Mouse (Mus musculus): ENCODE measurements around the gene Tspan14. TPM values are rescaled to one million over a fixed set of nuclear protein-coding genes. Genes with fewer than 3 reads are reported as not detected.

Gene Tspan14
- total and polyA plus RNA-seq, 3 experiments, result 10.3 to 32.3 (median 23.4) TPM

DNA sequence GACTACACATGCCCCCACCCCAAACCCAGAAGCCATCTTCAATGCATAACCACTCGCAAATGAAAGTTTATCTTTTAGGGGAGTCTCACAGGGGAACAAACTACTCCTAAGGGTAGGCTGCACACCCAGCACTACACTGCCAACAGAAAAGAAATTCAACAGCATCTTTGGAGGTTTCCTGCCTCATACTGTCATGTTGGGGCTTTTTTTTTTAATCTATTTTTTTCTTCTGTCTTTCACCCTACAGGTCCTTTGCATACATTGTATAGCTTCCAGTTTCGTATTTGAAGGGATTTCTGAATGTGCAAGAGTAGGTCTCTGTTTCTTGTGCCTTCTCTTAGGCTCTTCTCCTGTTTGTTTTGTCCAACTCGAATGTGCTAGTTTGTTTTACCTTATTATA lies 14.3 kb downstream of the Tspan14 start:
- no peak for ATAC-seq (ENCODE audit: extremely low read depth, insufficient number of reproducible peaks, low FRiP score, poor library complexity, severe bottlenecking)
- H3K4me1 ChIP-seq (ENCODE audit: insufficient read depth, low read depth, low read length), result peaks cover 97% of the 10 kb centered on the region

DNA sequence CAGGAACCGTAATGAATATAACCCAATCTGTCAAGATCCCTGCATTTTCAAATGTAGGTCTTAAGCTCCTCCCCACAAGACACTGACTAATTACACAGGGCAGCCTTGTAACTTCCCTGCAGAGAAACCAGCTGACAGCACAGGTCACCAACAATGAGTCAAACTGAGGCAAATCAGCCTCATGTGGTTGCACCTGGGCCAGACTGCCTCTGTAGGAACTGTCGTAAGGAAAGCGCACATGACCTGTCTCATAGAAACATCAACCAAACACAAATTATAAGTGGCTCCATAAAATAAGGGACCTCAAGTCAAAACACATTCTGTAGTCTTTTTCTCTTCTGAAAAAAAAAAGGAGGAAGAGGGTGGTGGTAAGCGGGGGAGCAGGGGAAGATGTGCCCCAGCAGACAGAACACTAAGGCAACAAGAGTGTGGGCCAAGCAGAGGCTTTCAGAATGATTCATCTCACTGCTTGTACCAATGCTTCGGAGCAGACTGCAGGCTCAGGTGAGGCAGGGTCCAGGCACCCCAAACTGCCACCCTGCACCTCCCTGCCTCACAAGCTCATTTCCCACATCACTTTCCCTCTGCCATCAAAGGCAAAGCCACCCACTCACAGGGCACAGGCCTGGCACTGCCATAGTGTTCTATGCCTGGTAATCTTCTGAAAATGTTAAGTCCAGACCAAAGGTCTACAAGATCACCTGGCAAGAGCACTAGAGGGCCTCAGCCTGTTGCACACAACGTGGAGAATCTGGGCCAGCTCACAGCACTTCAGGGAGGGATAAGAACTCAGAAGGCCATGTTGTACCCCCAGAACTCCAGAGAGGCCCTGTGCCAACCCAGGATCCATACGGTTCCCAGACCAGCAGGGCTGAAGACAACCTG lies 16.6 kb downstream of the Tspan14 start:
- TF ChIP-seq GATA1 (IDR thresholded peaks at IDR 0.05; ENCODE audit: borderline replicate concordance, low read length) (no peak), POLR2AphosphoS5 (IDR thresholded peaks at IDR 0.05; ENCODE audit: insufficient replicate concordance, low read depth, low read length) (no peak), GATA2 (IDR thresholded peaks at IDR 0.05; ENCODE audit: borderline replicate concordance, low read depth, low read length) (no peak), CTCF (IDR thresholded peaks at IDR 0.05; ENCODE audit: low read depth, low read length) (no peak), TAL1 (conservative IDR thresholded peaks at IDR 0.05; ENCODE audit: low read depth, low read length) (no peak)
- H3K36me3 ChIP-seq (replicated peaks), result peaks cover 70% of the 10 kb centered on the region
- no peaks in the 10 kb centered on the region for H3K27me3 ChIP-seq (ENCODE audit: insufficient read depth, low read length)
- no peaks in the 10 kb centered on the region for H3K9me3 ChIP-seq (replicated peaks)
- peaks cover 89% of the 10 kb centered on the region for H3K4me1 ChIP-seq (ENCODE audit: insufficient read depth, low read depth, low read length)
- H3K4me3 ChIP-seq (ENCODE audit: low read depth, low read length), result peak overlapping the region; percentile 53; the same call in 1 of the 2 replicates
- DNase-seq (ENCODE audit: low spot score) (no peak), ATAC-seq (ENCODE audit: extremely low read depth, insufficient number of reproducible peaks, low FRiP score, poor library complexity, severe bottlenecking) (no peak)

More for the DNA sequence above, 14.3 kb downstream of the Tspan14 start:
- Histone ChIP-seq H3K9me3 (replicated peaks) (no peaks in the 10 kb centered on the region), H3K36me3 (replicated peaks) (peaks cover 68% of the 10 kb centered on the region), H3K27me3 (ENCODE audit: insufficient read depth, low read length) (no peaks in the 10 kb centered on the region), H3K4me3 (ENCODE audit: low read depth, low read length) (no peak overlapping the region)
- no peak for DNase-seq (ENCODE audit: low spot score)
- TF ChIP-seq CTCF (IDR thresholded peaks at IDR 0.05; ENCODE audit: low read depth, low read length) (no peak), POLR2AphosphoS5 (IDR thresholded peaks at IDR 0.05; ENCODE audit: insufficient replicate concordance, low read depth, low read length) (no peak), GATA1 (IDR thresholded peaks at IDR 0.05; ENCODE audit: borderline replicate concordance, low read length) (no peak), GATA2 (IDR thresholded peaks at IDR 0.05; ENCODE audit: borderline replicate concordance, low read depth, low read length) (no peak), TAL1 (conservative IDR thresholded peaks at IDR 0.05; ENCODE audit: low read depth, low read length) (no peak)

DNA sequence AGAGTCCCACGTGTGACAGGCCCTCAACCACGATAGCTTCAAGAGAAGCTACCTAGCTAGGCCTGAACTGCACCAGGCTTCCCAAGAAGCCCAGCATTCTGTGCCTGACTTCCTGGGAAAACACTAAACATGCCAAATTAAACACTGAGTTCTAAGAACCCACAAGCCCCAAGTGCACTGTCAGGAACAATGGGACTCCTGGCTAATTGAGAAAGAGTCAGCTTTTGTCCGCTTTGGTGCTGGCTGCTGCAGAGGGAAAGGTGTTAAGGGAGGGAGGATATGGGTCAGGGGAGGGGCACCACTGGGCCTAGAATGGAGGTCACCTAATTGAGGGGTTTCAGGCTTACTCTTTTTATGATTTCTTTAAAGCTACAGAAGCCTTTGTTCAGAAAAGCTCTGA lies 17.6 kb downstream of the Tspan14 start:
- H3K4me1 ChIP-seq (ENCODE audit: insufficient read depth, low read depth, low read length), result peaks cover 81% of the 10 kb centered on the region
- H3K9me3 ChIP-seq (replicated peaks), result no peaks in the 10 kb centered on the region
- no peaks in the 10 kb centered on the region for H3K27me3 ChIP-seq (ENCODE audit: insufficient read depth, low read length)
- TF ChIP-seq POLR2AphosphoS5 (IDR thresholded peaks at IDR 0.05; ENCODE audit: insufficient replicate concordance, low read depth, low read length) (no peak), CTCF (IDR thresholded peaks at IDR 0.05; ENCODE audit: low read depth, low read length) (no peak), GATA1 (IDR thresholded peaks at IDR 0.05; ENCODE audit: borderline replicate concordance, low read length) (no peak), TAL1 (conservative IDR thresholded peaks at IDR 0.05; ENCODE audit: low read depth, low read length) (no peak), GATA2 (IDR thresholded peaks at IDR 0.05; ENCODE audit: borderline replicate concordance, low read depth, low read length) (no peak)
- no peak overlapping the region; the same call in 1 of the 2 replicates for H3K4me3 ChIP-seq (ENCODE audit: low read depth, low read length)
- DNase-seq (ENCODE audit: low spot score) (no peak), ATAC-seq (ENCODE audit: extremely low read depth, insufficient number of reproducible peaks, low FRiP score, poor library complexity, severe bottlenecking) (no peak)
- H3K36me3 ChIP-seq (replicated peaks), result peaks cover 64% of the 10 kb centered on the region

- DNase-seq (ENCODE audit: low spot score), result no peak
- Histone ChIP-seq H3K4me1 (ENCODE audit: insufficient read depth, low read depth, low read length) (peaks cover 79% of the 10 kb centered on the region), H3K4me3 (ENCODE audit: low read depth, low read length) (peak overlapping the region; percentile 66; the same call in 1 of the 2 replicates), H3K36me3 (replicated peaks) (peaks cover 62% of the 10 kb centered on the region), H3K27me3 (ENCODE audit: insufficient read depth, low read length) (no peaks in the 10 kb centered on the region), H3K9me3 (replicated peaks) (no peaks in the 10 kb centered on the region)
- no peak for ATAC-seq (ENCODE audit: extremely low read depth, insufficient number of reproducible peaks, low FRiP score, poor library complexity, severe bottlenecking)
- no peak for TF ChIP-seq TAL1 (conservative IDR thresholded peaks at IDR 0.05; ENCODE audit: low read depth, low read length)
- no peak for TF ChIP-seq GATA2 (IDR thresholded peaks at IDR 0.05; ENCODE audit: borderline replicate concordance, low read depth, low read length)
- TF ChIP-seq POLR2AphosphoS5 (IDR thresholded peaks at IDR 0.05; ENCODE audit: insufficient replicate concordance, low read depth, low read length), result no peak
- TF ChIP-seq CTCF (IDR thresholded peaks at IDR 0.05; ENCODE audit: low read depth, low read length), result no peak
- TF ChIP-seq GATA1 (IDR thresholded peaks at IDR 0.05; ENCODE audit: borderline replicate concordance, low read length), result no peak
Observed at GRCm38 (mm10) chr14:40948522-40948921, 18.1 kb downstream of the Tspan14 start.

GRCm38 (mm10) chr14:40947431-40948394 lies 18.9 kb downstream of the Tspan14 start:
- DNase-seq (ENCODE audit: low spot score) (peak; percentile 74), ATAC-seq (ENCODE audit: extremely low read depth, insufficient number of reproducible peaks, low FRiP score, poor library complexity, severe bottlenecking) (peak; percentile 86)
- peaks cover 59% of the 10 kb centered on the region for H3K36me3 ChIP-seq (replicated peaks)
- TF ChIP-seq GATA2 (IDR thresholded peaks at IDR 0.05; ENCODE audit: borderline replicate concordance, low read depth, low read length) (no peak), TAL1 (conservative IDR thresholded peaks at IDR 0.05; ENCODE audit: low read depth, low read length) (no peak), POLR2AphosphoS5 (IDR thresholded peaks at IDR 0.05; ENCODE audit: insufficient replicate concordance, low read depth, low read length) (no peak), GATA1 (IDR thresholded peaks at IDR 0.05; ENCODE audit: borderline replicate concordance, low read length) (no peak), CTCF (IDR thresholded peaks at IDR 0.05; ENCODE audit: low read depth, low read length) (no peak)
- no peaks in the 10 kb centered on the region for H3K9me3 ChIP-seq (replicated peaks)
- H3K4me3 ChIP-seq (ENCODE audit: low read depth, low read length), result peak overlapping the region; percentile 66
- peaks cover 72% of the 10 kb centered on the region for H3K4me1 ChIP-seq (ENCODE audit: insufficient read depth, low read depth, low read length)
- no peaks in the 10 kb centered on the region for H3K27me3 ChIP-seq (ENCODE audit: insufficient read depth, low read length)
